Mouse (Mus musculus): ENCODE data around the gene Zfyve21. TPM values are rescaled to one million over a fixed set of nuclear protein-coding genes. Genes with fewer than 3 reads are reported as not detected.

The Zfyve21 gene
- polyA plus RNA-seq, 1 experiment: 77.7 TPM

GRCm38 (mm10) chr12:111814769-111815762 is 1.1 kb downstream of the Zfyve21 start:
- no peaks in the 10 kb centered on the region for H3K36me3 ChIP-seq (ENCODE audit: control insufficient read depth, insufficient read depth)
- peak overlapping the region; percentile 85 for H3K4me2 ChIP-seq (ENCODE audit: low read depth)
- peaks cover 51% of the 10 kb centered on the region for H3K79me2 ChIP-seq (ENCODE audit: control insufficient read depth, insufficient read depth)
- no peaks in the 10 kb centered on the region for H3K27me3 ChIP-seq (ENCODE audit: control insufficient read depth, insufficient read depth, insufficient read length)
- peak overlapping the region; percentile 57 for H3ac ChIP-seq (ENCODE audit: control insufficient read depth, insufficient read length)
- TF ChIP-seq E2F4 (IDR thresholded peaks at IDR 0.05; ENCODE audit: insufficient read depth) (no peak), TCF12 (IDR thresholded peaks at IDR 0.05; ENCODE audit: insufficient read depth, poor library complexity, severe bottlenecking) (no peak), MYOD1 (IDR thresholded peaks at IDR 0.05; ENCODE audit: control insufficient read depth in 1 of 3, insufficient read length in 2 of 3, low read depth in 2 of 3) (no peak), CEBPB (IDR thresholded peaks at IDR 0.05; ENCODE audit: insufficient read depth, poor library complexity, severe bottlenecking) (no peak), TCF3 (IDR thresholded peaks at IDR 0.05; ENCODE audit: insufficient read length, low read depth) (no peak), USF1 (IDR thresholded peaks at IDR 0.05; ENCODE audit: low read depth) (no peak), REST (IDR thresholded peaks at IDR 0.05; ENCODE audit: insufficient read depth, insufficient read length) (no peak), SRF (IDR thresholded peaks at IDR 0.05; ENCODE audit: control insufficient read depth, insufficient read length, low read depth) (no peak), POLR2AphosphoS2 (IDR thresholded peaks at IDR 0.05; ENCODE audit: insufficient read length, low read depth) (no peak), MAX (IDR thresholded peaks at IDR 0.05; ENCODE audit: low read depth) (no peak), MYOG (IDR thresholded peaks at IDR 0.05; ENCODE audit: control insufficient read depth in 1 of 3, insufficient read depth in 1 of 3, insufficient read length in 2 of 3, low read depth in 2 of 3) (no peak), POLR2A (IDR thresholded peaks at IDR 0.05; ENCODE audit: insufficient read length, low read depth) (no peak)
- peak overlapping the region; percentile 57 for H3K4me3 ChIP-seq

GRCm38 (mm10) chr12:111816528-111816927 is 2.6 kb downstream of the Zfyve21 start:
- Histone ChIP-seq H3K27me3 (ENCODE audit: control insufficient read depth, insufficient read depth, insufficient read length) (no peaks in the 10 kb centered on the region), H3K4me3 (peak overlapping the region; percentile 57), H3K36me3 (ENCODE audit: control insufficient read depth, insufficient read depth) (no peaks in the 10 kb centered on the region), H3K79me2 (ENCODE audit: control insufficient read depth, insufficient read depth) (peaks cover 51% of the 10 kb centered on the region), H3K4me2 (ENCODE audit: low read depth) (peak overlapping the region; percentile 85), H3ac (ENCODE audit: control insufficient read depth, insufficient read length) (no peak overlapping the region)
- no peak for TF ChIP-seq MYOD1 (IDR thresholded peaks at IDR 0.05; ENCODE audit: control insufficient read depth in 1 of 3, insufficient read length in 2 of 3, low read depth in 2 of 3)
- TF ChIP-seq MYOG (IDR thresholded peaks at IDR 0.05; ENCODE audit: control insufficient read depth in 1 of 3, insufficient read depth in 1 of 3, insufficient read length in 2 of 3, low read depth in 2 of 3): no peak
- no peak for TF ChIP-seq E2F4 (IDR thresholded peaks at IDR 0.05; ENCODE audit: insufficient read depth)
- no peak for TF ChIP-seq SRF (IDR thresholded peaks at IDR 0.05; ENCODE audit: control insufficient read depth, insufficient read length, low read depth)
- no peak for TF ChIP-seq POLR2A (IDR thresholded peaks at IDR 0.05; ENCODE audit: insufficient read length, low read depth)
- TF ChIP-seq USF1 (IDR thresholded peaks at IDR 0.05; ENCODE audit: low read depth): no peak
- TF ChIP-seq MAX (IDR thresholded peaks at IDR 0.05; ENCODE audit: low read depth): no peak
- no peak for TF ChIP-seq CEBPB (IDR thresholded peaks at IDR 0.05; ENCODE audit: insufficient read depth, poor library complexity, severe bottlenecking)
- no peak for TF ChIP-seq POLR2AphosphoS2 (IDR thresholded peaks at IDR 0.05; ENCODE audit: insufficient read length, low read depth)
- no peak for TF ChIP-seq TCF12 (IDR thresholded peaks at IDR 0.05; ENCODE audit: insufficient read depth, poor library complexity, severe bottlenecking)
- no peak for TF ChIP-seq REST (IDR thresholded peaks at IDR 0.05; ENCODE audit: insufficient read depth, insufficient read length)
- no peak for TF ChIP-seq TCF3 (IDR thresholded peaks at IDR 0.05; ENCODE audit: insufficient read length, low read depth)

- Histone ChIP-seq H3K4me2 (ENCODE audit: low read depth) (peak overlapping the region; percentile 85), H3K27me3 (ENCODE audit: control insufficient read depth, insufficient read depth, insufficient read length) (no peaks in the 10 kb centered on the region), H3ac (ENCODE audit: control insufficient read depth, insufficient read length) (no peak overlapping the region), H3K79me2 (ENCODE audit: control insufficient read depth, insufficient read depth) (peaks cover 55% of the 10 kb centered on the region), H3K36me3 (ENCODE audit: control insufficient read depth, insufficient read depth) (no peaks in the 10 kb centered on the region), H3K4me3 (no peak overlapping the region)
- TF ChIP-seq TCF3 (IDR thresholded peaks at IDR 0.05; ENCODE audit: insufficient read length, low read depth): no peak
- TF ChIP-seq MYOG (IDR thresholded peaks at IDR 0.05; ENCODE audit: control insufficient read depth in 1 of 3, insufficient read depth in 1 of 3, insufficient read length in 2 of 3, low read depth in 2 of 3): no peak
- no peak for TF ChIP-seq MYOD1 (IDR thresholded peaks at IDR 0.05; ENCODE audit: control insufficient read depth in 1 of 3, insufficient read length in 2 of 3, low read depth in 2 of 3)
- TF ChIP-seq MAX (IDR thresholded peaks at IDR 0.05; ENCODE audit: low read depth): no peak
- TF ChIP-seq E2F4 (IDR thresholded peaks at IDR 0.05; ENCODE audit: insufficient read depth): no peak
- no peak for TF ChIP-seq CEBPB (IDR thresholded peaks at IDR 0.05; ENCODE audit: insufficient read depth, poor library complexity, severe bottlenecking)
- no peak for TF ChIP-seq REST (IDR thresholded peaks at IDR 0.05; ENCODE audit: insufficient read depth, insufficient read length)
- no peak for TF ChIP-seq POLR2AphosphoS2 (IDR thresholded peaks at IDR 0.05; ENCODE audit: insufficient read length, low read depth)
- TF ChIP-seq USF1 (IDR thresholded peaks at IDR 0.05; ENCODE audit: low read depth): no peak
- TF ChIP-seq TCF12 (IDR thresholded peaks at IDR 0.05; ENCODE audit: insufficient read depth, poor library complexity, severe bottlenecking): no peak
- TF ChIP-seq SRF (IDR thresholded peaks at IDR 0.05; ENCODE audit: control insufficient read depth, insufficient read length, low read depth): no peak
- TF ChIP-seq POLR2A (IDR thresholded peaks at IDR 0.05; ENCODE audit: insufficient read length, low read depth): no peak
Measured at GRCm38 (mm10) chr12:111816967-111817366, 3.0 kb downstream of the Zfyve21 start.

GRCm38 (mm10) chr12:111817991-111818390 is 4.0 kb downstream of the Zfyve21 start:
- H3K4me3 ChIP-seq: no peak overlapping the region
- TF ChIP-seq E2F4 (IDR thresholded peaks at IDR 0.05; ENCODE audit: insufficient read depth) (no peak), CEBPB (IDR thresholded peaks at IDR 0.05; ENCODE audit: insufficient read depth, poor library complexity, severe bottlenecking) (no peak), USF1 (IDR thresholded peaks at IDR 0.05; ENCODE audit: low read depth) (no peak), SRF (IDR thresholded peaks at IDR 0.05; ENCODE audit: control insufficient read depth, insufficient read length, low read depth) (no peak), MYOD1 (IDR thresholded peaks at IDR 0.05; ENCODE audit: control insufficient read depth in 1 of 3, insufficient read length in 2 of 3, low read depth in 2 of 3) (no peak)
- no peaks in the 10 kb centered on the region for H3K36me3 ChIP-seq (ENCODE audit: control insufficient read depth, insufficient read depth)
- H3ac ChIP-seq (ENCODE audit: control insufficient read depth, insufficient read length): no peak overlapping the region
- no peak overlapping the region for H3K4me2 ChIP-seq (ENCODE audit: low read depth)
- peaks cover 55% of the 10 kb centered on the region for H3K79me2 ChIP-seq (ENCODE audit: control insufficient read depth, insufficient read depth)
- no peaks in the 10 kb centered on the region for H3K27me3 ChIP-seq (ENCODE audit: control insufficient read depth, insufficient read depth, insufficient read length)
